Mouse (Mus musculus) liver, embryonic 14.5 days (tissue): ENCODE data around the gene Pard6b.

Source experiments
- CTCF ChIP-seq: IDR thresholded peaks from 2 replicates; pipeline ENCODE4 v1.5.1; 2016; ENCODE audit warnings: antibody characterized with exemption, low read depth, control low read depth
- EP300 ChIP-seq: IDR thresholded peaks from 2 replicates; pipeline ENCODE4 v1.6.1; 2016; ENCODE audit warnings: antibody characterized with exemption, low read depth

- no peak for TF ChIP-seq CTCF
- TF ChIP-seq EP300 = no peak
Measured at GRCm38 (mm10) chr2:168054142-168054541, 26.7 kb upstream of the Pard6b start.
